Mouse (Mus musculus) heart, postnatal 4 days (tissue): ENCODE results near the gene Phospho2. TPM values are rescaled to one million over a fixed set of nuclear protein-coding genes. Genes with fewer than 3 reads are reported as not detected.
"Not testable (repeated sequence)": the region's sequence is repeated elsewhere in the genome, so short reads cannot be mapped to it uniquely, and the experiment has no call there.

ENCODE experiments used
- DNase-seq: peaks from one replicate; pipeline ENCODE4 v3.0.0; 2021
- total RNA-seq, 2 experiments: library from RNA; stranded (reverse); gene quantifications; 2 replicates each; pipeline ENCODE4 v1.2.3; 2021

The Phospho2 gene
- 10 to 100 TPM; 12.2 to 15.3 TPM for total RNA-seq

DNA sequence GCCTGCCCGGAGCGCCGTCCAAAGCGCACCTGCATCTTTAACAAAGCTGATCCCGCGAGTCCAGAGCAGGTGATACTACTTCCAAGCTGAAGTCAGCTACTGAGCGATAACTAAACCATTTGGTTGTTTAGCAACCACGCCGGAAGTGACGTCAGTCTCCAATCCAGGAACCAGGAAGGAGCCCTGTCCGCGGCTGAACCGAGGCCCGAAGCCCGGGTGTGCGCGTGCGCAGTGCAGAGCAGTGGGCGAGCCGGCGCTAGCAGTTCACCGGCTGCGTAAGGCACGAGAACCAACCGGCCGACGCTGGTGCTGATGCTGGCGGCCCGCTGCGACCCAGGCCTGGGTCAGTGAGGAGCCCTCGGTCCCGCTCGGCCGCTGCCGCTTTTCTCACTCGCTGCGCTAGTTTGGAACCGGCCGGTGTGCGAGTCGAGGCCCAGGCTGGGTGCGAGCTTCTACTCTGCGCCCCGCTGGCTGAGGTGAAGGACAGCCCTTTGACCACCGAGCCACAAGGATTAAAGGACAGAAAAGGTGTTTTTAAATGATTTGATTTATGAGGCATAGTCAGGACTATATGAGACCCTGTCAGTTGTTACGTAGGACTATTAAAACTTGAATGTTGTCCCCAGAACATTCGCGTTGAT, at the start of gene Phospho2, which contains the start of gene Ccdc173:
Gene Phospho2 (plus strand): TSS at position 195 of the 641 bp plus-strand sequence.
Gene Ccdc173 (minus strand): TSS at position 147 of the 641 bp plus-strand sequence.
- DNase-seq = peak; percentile 99

DNA sequence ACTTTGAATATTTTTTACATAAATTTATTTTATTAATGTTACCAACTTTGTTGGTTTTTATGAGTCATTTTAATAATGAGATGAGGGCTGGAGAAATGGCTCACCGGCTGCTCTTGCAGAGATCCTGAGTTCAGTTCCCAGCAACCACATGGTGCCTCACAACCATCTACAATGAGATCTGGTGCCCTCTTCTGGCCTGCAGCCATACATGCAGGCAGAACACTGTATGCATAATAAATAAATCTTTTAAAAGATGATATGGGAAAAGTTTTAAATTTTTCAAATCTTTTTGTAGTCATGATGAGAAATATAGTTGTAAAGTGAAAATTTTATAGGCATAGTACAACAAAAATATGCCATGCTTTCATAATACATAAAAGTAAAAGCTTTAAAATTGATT, 44.3 kb upstream of the Phospho2 start:
- no peak for DNase-seq

DNA sequence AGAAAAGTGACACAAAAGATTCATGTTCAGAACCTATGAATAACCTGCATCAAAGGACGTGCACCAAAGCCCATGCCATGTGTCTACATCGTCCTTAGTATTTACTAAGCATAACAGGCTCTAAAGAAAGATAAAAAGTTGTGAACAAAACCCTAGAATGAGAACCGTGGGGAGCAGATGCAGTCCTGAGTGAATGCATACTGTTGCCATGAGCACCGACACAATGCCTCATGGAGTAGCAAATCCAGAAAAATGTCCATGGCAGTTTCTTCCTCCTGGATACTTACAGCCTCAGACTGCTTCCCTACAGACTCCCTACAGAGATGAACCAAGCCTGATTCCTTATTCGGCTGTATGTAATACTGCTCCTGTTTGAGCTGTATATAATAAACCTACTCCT, 28.4 kb upstream of the Phospho2 start:
- DNase-seq = no peak

DNA sequence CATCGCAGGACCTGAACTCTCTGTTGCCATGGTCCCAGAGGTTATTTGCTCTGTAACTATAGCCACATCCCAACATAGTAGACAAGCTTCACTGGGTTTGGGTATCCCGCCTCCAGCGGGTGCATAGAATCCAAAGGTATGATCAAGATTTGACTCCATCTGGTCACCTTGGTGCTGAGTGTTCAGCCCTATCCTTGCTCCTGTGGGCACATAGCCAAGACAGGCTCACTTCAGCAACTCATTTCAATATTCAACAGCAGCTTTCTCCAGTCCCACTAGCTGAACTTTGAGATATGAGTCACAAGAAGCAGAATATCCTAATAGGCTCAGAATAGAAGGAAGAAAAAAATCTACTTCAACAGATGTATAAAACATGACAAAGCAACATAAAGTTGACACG, 26.1 kb upstream of the Phospho2 start:
- DNase-seq = no peak

DNA sequence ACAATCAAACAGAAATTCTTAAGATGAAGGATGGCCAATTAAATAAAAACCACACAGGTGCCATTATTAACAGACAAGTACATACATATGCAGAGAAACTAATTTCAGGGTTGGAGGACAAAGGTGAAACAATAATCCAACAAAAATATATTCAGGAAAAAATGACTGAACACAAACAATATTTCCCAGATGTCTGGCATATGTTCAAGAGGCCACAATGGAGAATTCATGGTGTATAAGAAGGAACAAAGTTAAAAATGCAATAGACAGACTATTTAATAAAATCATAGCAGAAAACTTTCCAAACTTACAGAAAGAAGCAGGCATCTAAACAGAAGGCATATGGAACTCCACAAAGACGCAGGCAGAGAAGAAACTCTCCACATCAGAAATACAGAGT, 24.7 kb upstream of the Phospho2 start:
- DNase-seq = no peak

DNA sequence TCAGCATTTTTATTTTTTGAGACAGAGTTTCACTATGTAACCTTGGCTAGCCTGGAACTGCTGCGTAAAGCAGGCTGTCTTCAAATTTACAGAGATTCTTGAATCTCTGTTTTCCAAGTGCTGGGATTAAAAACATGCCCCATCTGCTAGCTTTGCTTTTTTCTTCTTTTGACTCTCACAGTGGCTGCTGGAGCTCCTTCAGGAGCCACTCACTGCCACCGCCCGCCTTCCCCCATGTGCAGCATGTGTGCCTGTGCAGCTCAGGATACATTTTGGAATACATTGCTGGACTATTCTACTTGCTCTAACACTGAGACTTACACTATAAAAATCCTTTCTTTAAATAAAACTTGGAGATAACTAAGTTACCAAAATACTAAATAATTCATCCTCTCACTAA, 16.1 kb upstream of the Phospho2 start:
- no peak for DNase-seq

DNA sequence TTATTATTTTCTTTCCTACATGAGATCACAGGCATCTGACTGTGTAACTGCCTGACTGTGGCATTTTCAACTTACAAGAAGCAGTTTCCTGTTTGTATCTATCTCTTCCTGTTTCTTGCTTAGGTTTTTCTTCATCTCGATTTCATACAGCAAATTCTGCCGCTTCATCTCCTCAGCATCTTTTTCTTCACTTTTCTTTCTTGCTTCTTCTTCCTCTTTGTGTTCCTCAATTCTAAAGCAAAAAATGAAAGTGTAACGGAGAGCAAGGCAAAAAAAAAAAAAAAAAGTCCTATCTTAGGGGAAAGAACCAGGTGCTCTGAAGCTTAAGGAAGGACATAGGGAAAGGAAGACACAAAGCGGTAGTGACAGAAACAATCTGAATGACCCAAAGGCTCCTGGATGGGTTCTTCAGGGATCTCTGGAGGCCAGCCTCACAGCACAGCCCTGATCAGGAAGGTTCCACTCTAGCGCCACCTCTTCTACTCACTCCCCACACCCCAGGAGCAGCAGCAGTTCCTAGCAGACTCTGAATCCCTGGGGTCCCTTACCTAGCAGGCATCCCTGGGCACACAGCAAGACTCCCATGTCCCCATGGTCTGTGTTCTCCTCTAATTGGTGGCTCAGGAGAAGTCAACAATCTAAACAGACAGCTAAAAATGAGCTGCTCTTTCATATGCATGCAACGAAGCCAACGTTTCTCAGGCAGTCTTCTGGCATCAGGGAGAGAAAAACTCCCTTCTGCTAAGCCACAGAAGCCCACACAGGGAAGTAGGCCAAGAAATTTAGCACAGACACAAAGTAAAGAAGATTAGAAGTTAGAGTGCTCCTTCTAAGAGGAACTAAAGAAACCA, 11.2 kb upstream of the Phospho2 start:
- no peak for DNase-seq

DNA sequence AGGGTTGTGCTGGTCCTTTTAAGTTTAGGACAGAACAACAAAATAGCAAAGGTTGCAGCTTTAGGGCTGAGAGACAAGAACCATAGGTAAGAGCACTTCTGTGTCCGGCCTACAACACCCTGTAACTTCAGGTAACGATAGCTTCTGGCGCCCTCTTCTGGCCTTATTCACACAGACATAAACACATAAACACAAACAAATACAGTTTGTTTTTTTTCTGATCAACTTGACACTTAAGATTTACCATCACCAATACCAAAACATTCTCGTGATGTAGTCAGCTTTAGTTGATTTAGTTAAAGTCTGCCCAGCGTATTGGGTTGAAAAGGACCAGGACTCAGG, 10.6 kb upstream of the Phospho2 start:
- peak; percentile 14 for DNase-seq

DNA sequence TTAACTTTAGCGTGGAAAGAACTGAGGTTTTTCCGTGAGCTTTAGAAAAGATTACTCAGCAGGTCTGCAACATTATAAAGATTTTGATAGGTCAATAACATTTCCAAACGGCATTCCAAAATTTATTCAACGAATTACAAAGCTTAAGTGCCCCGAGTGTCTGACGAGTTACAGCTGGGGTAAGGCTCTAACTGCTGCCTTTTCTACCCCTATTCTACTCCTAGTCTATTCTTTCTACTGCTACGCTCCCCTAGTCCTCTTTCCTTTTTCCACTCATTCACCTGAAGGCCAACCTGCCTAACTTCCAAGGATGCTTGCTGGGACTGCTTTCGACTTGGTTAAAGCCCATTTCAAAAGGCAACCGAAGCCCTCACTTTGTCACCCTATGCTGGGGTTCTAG, 449 bp upstream of the Phospho2 start:
- no peak for DNase-seq

DNA sequence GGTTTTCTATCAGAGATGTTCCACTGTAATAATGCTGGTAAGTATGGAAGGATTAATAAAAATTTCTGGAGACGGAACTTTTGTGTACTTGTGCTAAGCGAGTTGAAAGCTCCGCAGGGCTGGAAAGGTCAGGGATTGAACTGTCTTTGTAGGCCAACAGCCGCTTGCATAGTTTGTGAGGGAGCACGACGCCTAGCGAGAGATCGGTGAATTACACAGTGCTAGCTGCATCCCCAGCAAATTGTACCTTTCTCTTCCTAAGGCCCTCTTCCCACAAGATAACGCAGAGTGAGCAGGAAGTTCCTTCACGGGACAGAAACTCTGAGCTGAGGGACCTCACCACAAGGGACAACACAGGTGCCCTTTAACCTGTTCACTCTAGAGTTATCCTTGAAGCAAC, 862 bp downstream of the Phospho2 start:
- peak; percentile 91 for DNase-seq

DNA sequence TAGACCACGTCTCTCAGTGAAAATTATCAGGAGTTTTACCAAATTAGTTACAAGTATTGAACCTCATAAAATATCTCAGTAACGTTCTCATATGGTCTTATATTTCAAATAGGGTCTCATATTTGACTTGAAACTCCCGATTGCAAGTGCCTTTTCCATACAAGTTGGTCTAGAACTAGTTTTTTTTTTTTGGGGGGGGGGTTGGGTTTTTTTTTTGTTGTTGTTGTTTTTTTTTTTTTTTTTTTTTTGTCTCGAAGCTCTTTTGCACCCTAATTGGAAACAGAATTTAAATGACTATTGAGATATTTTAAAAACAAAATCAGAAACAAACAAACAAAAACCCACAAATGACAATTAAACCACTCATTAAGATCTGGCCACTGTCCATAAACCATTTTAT, 1.3 kb downstream of the Phospho2 start:
- no peak for DNase-seq

DNA sequence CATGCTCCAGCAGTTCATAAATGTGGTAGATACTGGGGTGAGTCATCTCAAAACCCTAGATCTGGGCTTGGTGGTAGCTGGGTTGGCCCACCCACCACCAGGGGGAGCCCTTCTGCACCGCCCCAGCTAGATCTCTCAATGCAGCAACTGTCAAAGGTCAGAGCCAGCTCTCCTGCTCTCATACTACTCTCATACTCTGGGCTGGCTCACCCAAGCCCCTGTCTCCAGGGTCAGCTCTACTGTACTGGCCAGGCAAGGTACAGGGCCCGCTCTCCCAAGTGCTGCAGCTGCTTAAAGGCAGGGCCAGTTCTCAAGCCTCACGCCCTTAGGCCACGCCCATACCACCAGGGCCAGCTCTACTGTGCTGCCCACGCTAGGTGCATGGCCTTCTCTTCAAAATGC, 13.5 kb downstream of the Phospho2 start:
- peak; percentile 84 for DNase-seq

DNA sequence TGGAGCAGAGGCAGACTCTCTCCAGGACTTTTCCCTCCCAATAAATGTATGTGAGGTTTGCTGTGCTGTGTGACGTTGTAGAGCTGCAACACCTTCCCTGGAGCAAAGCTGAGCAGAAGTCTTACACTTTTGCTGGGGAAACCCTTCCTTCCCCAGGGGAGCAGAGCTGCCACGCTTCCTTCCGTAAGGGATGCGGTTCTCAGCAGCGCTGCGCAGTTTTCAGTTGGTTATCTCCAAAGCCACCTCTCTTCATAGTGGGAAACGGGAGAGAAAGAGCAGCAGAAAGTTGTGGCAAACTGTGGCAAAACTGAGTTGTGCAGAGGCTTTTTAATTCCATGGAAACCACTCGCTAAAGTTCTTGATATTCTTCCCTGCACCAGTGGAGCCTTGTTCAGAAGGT, 14.3 kb downstream of the Phospho2 start:
- no peak for DNase-seq

DNA sequence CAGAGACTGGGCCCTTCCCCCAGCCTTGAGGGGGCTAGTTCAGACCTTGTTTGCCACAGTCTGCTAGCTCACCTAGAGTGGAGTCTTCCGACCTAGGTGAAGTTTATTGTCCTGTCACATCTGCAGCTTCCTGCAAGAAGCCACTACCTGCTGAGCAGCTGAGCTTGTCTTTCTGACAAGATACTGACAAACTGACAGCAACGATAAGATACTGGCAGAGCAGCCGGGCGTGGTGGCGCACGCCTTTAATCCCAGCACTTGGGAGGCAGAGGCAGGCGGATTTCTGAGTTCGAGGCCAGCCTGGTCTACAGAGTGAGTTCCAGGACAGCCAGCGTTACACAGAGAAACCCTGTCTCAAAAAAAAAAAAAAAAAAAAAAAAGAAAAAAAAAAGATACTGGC, 15.2 kb downstream of the Phospho2 start:
- DNase-seq = not testable (repeated sequence)

DNA sequence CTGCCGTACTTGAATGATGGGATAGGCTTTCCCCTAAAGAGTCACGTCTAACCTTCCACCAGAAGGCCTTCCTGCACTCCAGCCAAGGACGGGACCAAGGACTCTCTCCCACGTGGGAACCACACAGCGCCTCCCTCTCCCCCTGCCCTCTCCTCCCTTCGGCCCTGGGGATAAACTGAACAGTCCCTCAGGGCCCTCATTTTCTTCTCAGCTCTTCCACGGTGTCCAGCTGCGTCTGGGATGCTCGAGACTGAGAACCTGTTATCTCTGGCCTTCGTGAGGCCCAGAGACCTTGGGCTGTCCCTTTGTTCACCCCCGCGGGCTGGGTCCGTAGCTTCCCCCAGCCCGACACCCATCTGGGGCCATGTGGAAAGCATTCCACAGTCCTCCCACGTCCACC, 20.7 kb downstream of the Phospho2 start:
- no peak for DNase-seq

DNA sequence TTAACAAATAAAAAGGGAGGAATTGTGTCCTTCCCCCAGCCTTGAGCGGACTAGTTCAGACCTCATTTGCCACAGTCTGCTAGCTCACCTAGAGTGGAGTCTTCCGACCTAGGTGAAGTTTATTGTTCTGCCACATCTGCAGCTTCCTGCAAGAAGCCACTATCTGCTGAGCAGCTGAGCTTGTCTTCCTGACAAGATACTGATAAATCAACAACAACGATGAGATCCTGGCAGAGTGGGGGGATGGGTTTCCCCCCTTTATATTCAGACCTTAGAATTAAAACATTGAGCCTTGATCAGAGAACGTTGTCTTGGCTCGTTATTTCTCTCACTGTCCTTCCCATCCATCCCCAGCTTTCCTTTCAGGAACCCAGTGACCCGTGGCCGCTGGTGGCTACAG, 21.9 kb downstream of the Phospho2 start:
- DNase-seq = not testable (repeated sequence)

DNA sequence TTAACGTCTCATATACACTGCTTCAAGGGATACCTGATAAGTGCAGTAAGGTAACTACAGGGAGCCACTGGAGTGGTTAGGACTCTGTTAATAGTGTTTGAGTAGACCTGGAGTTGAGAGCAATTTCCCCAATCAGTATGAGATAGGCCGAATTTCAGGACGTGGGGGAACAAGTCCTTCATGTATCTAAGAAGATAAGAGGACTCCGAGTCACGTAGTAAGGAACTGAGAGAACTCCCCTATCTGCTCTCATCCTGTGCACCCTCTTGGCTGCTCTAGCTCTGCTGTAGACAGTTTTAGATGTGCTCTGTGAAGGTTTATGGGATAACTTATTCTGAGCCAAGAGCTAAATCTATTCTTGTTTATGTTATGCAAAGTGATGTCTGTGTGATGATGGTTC, 27.2 kb downstream of the Phospho2 start:
- DNase-seq = no peak

DNA sequence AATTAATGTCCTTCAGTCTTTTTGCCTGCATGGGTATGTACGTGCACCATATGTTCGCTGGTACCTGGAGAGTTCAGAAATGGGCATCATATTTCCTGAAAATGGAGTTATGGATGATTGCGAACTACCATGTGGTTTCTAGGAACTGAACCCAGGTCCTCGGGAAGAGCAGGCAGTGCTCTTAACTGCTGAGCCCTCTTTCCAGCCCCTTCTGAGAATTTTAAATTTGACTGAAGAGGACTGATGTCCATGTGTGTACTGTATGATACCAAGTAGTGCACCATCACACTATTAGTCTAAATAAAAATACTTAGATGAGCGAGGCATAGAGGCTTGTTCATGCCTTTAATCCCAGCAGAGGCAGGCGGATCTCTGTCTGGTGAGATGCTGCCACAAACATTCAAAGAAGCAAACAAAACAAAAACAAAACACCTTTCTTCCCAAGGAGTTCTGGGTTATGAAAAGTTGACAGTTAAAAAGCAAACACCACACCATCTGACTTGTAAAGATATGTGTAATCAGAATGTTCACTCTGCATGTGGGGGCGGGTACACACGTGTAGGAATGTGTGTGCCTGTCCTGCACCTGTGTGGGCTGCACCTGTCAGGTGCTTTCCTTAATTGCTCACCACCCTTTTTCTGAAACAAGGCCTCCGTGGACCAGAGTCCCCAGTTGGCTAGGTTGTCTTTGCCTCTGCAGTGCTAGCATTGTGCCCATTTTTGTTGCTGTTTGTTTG, 29.1 kb downstream of the Phospho2 start:
- DNase-seq = no peak

DNA sequence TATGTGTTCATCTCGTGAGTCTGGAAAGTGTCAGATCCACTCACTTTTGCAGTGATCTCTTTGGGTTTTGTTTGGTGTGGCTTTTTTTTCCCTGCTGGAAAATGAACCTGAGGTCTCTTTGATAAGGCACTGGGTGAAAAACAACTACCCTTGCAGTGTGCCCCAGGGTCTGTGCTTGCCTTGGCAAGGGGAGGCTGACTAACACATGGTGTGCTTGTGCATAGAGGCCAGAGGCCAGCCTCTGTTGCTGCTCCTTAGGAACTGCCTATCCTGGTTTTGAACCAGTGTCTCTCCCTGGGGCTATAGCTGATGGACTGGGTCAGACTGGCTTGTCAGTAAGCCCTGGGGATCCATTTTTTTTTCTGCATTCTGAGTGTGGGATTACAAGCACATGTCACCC, 30.8 kb downstream of the Phospho2 start:
- DNase-seq = no peak

DNA sequence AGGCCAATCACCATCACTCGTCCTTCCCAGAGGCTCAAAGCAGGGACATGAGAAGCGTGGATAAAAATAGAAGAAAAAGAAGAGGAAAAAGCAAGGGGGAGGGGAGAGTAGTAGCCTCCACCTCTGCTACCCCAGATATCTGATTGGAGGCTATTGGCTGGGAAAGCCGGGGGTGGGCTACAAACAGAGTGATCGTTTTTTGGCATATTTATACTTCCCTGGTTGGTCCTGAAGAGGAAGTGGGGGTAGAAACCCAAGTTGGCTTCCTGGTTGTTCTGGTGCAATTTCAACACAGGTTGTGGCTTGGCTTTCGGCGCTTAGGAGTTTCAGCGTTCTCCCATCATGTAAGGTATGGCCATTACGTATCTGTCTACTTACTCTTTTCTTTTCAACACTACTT, 32.3 kb downstream of the Phospho2 start, which contains the start of gene Klhl23:
Gene Klhl23 (plus strand): TSS at position 234 of the 400 bp plus-strand sequence.
- peak; percentile 31 for DNase-seq

DNA sequence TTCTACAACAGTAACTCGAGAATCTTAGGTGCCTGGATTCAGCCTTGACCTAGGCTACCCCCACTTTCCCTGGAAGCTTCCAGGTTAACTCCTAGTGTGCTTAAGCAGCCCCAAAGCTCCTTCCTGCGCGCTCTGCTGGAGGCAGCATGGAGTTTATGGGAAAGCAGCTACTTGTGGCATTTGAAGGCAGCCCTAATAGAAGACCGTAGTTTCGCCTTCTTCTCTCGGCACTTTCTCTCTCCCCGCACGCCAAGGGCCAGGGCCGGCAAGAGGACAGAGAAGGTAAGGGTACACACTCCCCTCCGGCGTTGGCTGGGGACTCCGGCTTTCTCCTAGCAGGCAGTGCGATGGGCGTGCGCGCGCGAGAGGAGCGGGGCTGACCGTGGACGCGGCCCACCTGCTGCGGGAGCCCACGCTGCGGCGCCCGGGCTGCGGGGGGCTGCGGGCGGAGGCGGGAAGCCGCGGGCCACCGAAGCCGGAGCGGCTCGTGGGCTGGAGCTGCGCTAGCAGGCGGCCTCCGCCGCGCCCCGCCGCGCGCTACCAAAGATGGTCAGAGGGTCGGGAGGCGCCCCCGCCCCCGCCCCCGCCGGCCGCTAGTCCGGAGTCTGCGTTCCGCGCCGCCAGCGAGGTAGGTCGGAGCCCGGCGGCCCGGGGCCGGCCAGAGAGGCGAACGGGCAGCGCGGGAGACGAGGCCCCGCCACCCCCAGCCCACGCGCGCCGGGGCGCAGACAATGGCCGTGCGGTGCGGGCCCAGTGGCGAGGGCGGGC, 33.1 kb downstream of the Phospho2 start:
- DNase-seq = peak; percentile 65

DNA sequence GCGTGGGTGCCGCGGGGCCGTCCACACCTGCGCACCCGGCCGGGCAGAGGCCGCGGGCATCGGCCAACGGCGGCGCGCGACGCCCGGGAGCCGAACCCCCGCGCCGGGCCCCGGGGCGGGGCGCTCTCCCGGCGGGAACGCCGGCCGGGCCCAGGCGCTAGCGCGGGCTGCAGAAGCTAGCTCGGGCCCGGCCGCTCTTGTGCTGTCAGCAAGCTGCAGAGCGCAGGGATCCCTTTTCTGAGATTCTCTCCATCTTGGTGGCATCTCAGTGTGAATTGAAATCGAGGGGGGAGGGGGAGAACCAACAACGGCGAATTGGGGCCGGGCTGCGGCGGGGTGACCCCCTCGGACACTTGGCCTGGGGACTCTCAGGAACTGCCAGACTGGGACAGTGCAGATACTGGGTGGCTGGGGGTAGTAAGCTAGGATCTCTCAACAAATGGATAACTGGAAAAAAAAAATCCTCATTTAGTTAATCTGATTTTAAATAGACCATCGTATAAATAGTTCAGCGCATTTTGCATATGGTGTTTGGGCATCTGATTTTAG, 33.8 kb downstream of the Phospho2 start:
- DNase-seq = peak; percentile 47
